ENCODE assay signal across 8 mouse cellular contexts in the genomic region with DNA sequence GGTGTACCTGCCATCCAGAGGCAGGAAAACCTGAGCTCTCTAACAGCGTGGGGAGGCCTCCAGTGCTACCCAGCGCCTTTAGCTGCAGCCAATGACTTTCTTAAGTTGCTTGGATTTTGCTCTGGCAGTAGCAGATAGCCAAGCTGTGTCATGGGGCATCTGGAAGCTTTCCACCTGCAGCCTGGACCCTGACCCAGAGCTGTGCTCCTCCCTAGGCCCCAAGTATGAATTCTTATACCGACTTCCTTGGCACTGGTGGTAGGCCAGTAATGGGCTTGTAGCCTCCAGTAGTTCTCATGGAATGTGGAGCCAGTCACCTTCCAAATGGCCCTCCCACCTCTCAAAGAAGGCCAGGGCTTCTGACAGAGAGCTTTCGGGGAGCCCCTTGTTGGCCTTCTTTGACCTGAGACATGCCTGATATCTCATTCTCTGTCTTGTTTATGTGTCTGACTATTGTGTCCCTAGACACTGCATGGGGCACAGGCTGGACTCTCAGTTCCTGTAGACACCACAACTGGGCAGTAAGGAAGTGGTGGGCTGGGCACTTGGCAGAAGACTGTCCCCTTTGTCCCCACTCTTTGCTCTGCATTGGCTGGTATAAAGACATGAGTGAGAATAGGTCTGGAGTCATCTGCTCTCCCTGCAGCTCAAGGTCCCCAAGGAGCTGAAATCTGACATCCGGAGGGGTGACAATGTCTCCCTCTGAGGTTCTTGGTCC. TPM values are rescaled to one million over a fixed set of nuclear protein-coding genes. Genes with fewer than 3 reads are reported as not detected.
DNase-seq lines count a peak whose midpoint lies in the region; ATAC-seq lines count a peak whose summit lies in the region.

No protein-coding gene starts in this region.

- H3K36me3 ChIP-seq in hindbrain, embryonic 10.5 days, result peaks cover 93% of the 10 kb centered on the region
- H3K36me3 ChIP-seq in neural tube, embryonic 13.5 days, result peaks cover 67% of the 10 kb centered on the region

- H3K4me1 ChIP-seq in hindbrain, embryonic 10.5 days (replicated peaks), result peaks cover 56% of the 10 kb centered on the region
- H3K4me1 ChIP-seq in neural tube, embryonic 13.5 days (replicated peaks), result peaks cover 39% of the 10 kb centered on the region

- H3K9me3 ChIP-seq in hindbrain, embryonic 10.5 days, result no peaks in the 10 kb centered on the region
- no peaks in the 10 kb centered on the region for H3K9me3 ChIP-seq in neural tube, embryonic 13.5 days

- DNase-seq in layer of hippocampus, adult 11-12 months (ENCODE audit: low spot score), result peak; percentile 52
- no peak for DNase-seq in layer of hippocampus, adult 9-10 months (ENCODE audit: low spot score)
- DNase-seq in hindbrain, embryonic 10.5 days (ENCODE audit: low spot score), result no peak
- DNase-seq in kidney, postnatal 4 days, result peak; percentile 24 to 52
- no peak for DNase-seq in cerebellum, adult 11-12 months
- no peak for DNase-seq in T-cell, adult 2 months (ENCODE audit: low spot score)
- no peak for DNase-seq in cerebellum, adult 9-10 months

- ATAC-seq in neural tube, embryonic 13.5 days (ENCODE audit: low read depth), result no peak

- no peak overlapping the region for H3K4me2 ChIP-seq in neural tube, embryonic 13.5 days

- WGBS in hindbrain, embryonic 10.5 days, result 95% methylated on average over 5 of the region's 5 CpGs
- 86% methylated on average over 5 of the region's 5 CpGs for WGBS in neural tube, embryonic 13.5 days

- no peak overlapping the region for H3K4me3 ChIP-seq in hindbrain, embryonic 10.5 days
- no peak overlapping the region for H3K4me3 ChIP-seq in neural tube, embryonic 13.5 days

- no peak overlapping the region for H3K9ac ChIP-seq in neural tube, embryonic 13.5 days

- no peaks in the 10 kb centered on the region for H3K27me3 ChIP-seq in hindbrain, embryonic 10.5 days (ENCODE audit: insufficient read depth, poor library complexity, severe bottlenecking)
- no peaks in the 10 kb centered on the region for H3K27me3 ChIP-seq in neural tube, embryonic 13.5 days

- peak overlapping the region; percentile 83 for H3K27ac ChIP-seq in hindbrain, embryonic 10.5 days
- H3K27ac ChIP-seq in neural tube, embryonic 13.5 days (replicated peaks), result peak overlapping the region; percentile 70

RNA-seq across cellular contexts. Expression of a gene that starts 45.3 kb away (rescaled TPM):
- 26.5 and 30.0 TPM in 2 replicates for polyA plus RNA-seq in hindbrain, embryonic 10.5 days (2016; fragmentation: Nextera tagmentation; extraction: Ambion mirVana)
- polyA plus RNA-seq in neural tube, embryonic 13.5 days (2015; fragmentation: Nextera tagmentation; extraction: Ambion mirVana), result 26.5 and 30.4 TPM in 2 replicates

RNA-seq across cellular contexts. Expression of a gene that starts 59.5 kb away (rescaled TPM):
- 49.1 and 52.1 TPM in 2 replicates for polyA plus RNA-seq in hindbrain, embryonic 10.5 days (2016; fragmentation: Nextera tagmentation; extraction: Ambion mirVana)
- 24.8 and 27.9 TPM in 2 replicates for polyA plus RNA-seq in neural tube, embryonic 13.5 days (2015; fragmentation: Nextera tagmentation; extraction: Ambion mirVana)

Comparison
In these comparisons a context has a peak if more than half of its experiments do, and no peak if none do; other contexts are left out.
1. DNase-seq: peak in layer of hippocampus, adult 11-12 months (single experiment) and kidney, postnatal 4 days (2 of 2); none in layer of hippocampus, adult 9-10 months (single experiment), hindbrain, embryonic 10.5 days (single experiment), cerebellum, adult 11-12 months (single experiment), T-cell, adult 2 months (single experiment) and cerebellum, adult 9-10 months (single experiment).